ENCODE assay signal across 7 mouse cellular contexts in genomic region chrX:51205548-51206324, GRCm38 (mm10). TPM values are rescaled to one million over a fixed set of nuclear protein-coding genes. Genes with fewer than 3 reads are reported as not detected.
A peak's percentile ranks its signal among the peaks of the same experiment; 100 is the strongest.
DNase-seq lines count a peak whose midpoint lies in the region; ATAC-seq and TF ChIP-seq lines count a peak whose summit lies in the region.

No protein-coding gene starts in this region.

- no peak for TF ChIP-seq CTCF in ES-Bruce4 (IDR thresholded peaks at IDR 0.05; ENCODE audit: low read depth, low read length)
- no peak for TF ChIP-seq CTCF in embryonic fibroblast, embryonic 13.5 days (IDR thresholded peaks at IDR 0.05; ENCODE audit: borderline replicate concordance, insufficient read depth, low read length)

- no peak for TF ChIP-seq EP300 in ES-Bruce4 (IDR thresholded peaks at IDR 0.05; ENCODE audit: insufficient read depth, low read depth, low read length)

- H3K4me2 ChIP-seq in hindbrain, embryonic 13.5 days, result peak overlapping the region; percentile 80
- H3K4me2 ChIP-seq in liver, embryonic 11.5 days, result peak overlapping the region; percentile 75

- peak overlapping the region; percentile 92 for H3K9ac ChIP-seq in ES-Bruce4 (ENCODE audit: low read depth, poor library complexity, severe bottlenecking)
- H3K9ac ChIP-seq in hindbrain, embryonic 13.5 days, result 0 out of 2 replicates have a peak overlapping the region, but pooled peaks have one; percentile 39
- peak overlapping the region; percentile 65 for H3K9ac ChIP-seq in liver, embryonic 11.5 days (ENCODE audit: low read depth, low read length)

- WGBS in hindbrain, embryonic 13.5 days, result 26% methylated on average over 66 of the region's 79 CpGs
- WGBS in liver, embryonic 11.5 days, result 16% methylated on average over 72 of the region's 79 CpGs

- ATAC-seq in hindbrain, embryonic 13.5 days (ENCODE audit: low FRiP score), result peak; percentile 74
- peak; percentile 59 for ATAC-seq in liver, embryonic 11.5 days (replicated peaks; ENCODE audit: low FRiP score)
- 0 out of 2 replicates have a peak, but pooled peaks have one; percentile 21 for ATAC-seq in monocyte, adult 5-6 weeks (replicated peaks; ENCODE audit: insufficient number of reproducible peaks, low FRiP score, low TSS enrichment, poor library complexity, severe bottlenecking)

- H3K4me1 ChIP-seq in ES-Bruce4 (ENCODE audit: control insufficient read depth, insufficient read depth, low read length), result no peaks in the 10 kb centered on the region
- no peaks in the 10 kb centered on the region for H3K4me1 ChIP-seq in embryonic fibroblast, embryonic 13.5 days (ENCODE audit: control insufficient read depth, insufficient read depth, low read length)
- no peaks in the 10 kb centered on the region for H3K4me1 ChIP-seq in hindbrain, embryonic 13.5 days (replicated peaks)
- H3K4me1 ChIP-seq in liver, embryonic 11.5 days (replicated peaks; ENCODE audit: control insufficient read depth, insufficient read depth, low read length), result no peaks in the 10 kb centered on the region; the same call in 1 of the 2 replicates

- DNase-seq in adrenal gland, postnatal 10 days, result peak; percentile 60
- DNase-seq in liver, embryonic 11.5 days (ENCODE audit: low spot score), result no peak
- peak; percentile 45 to 46 for DNase-seq in thymus, adult 18-20 months

- peak overlapping the region; percentile 64 for H3K4me3 ChIP-seq in ES-Bruce4 (ENCODE audit: low read depth, low read length)
- H3K4me3 ChIP-seq in embryonic fibroblast, embryonic 13.5 days (ENCODE audit: insufficient read depth, low read length), result peak overlapping the region; percentile 54
- peak overlapping the region; percentile 52 for H3K4me3 ChIP-seq in hindbrain, embryonic 13.5 days
- peak overlapping the region; percentile 58 for H3K4me3 ChIP-seq in liver, embryonic 11.5 days (ENCODE audit: low read depth, low read length)

- no peak for TF ChIP-seq POLR2A in ES-Bruce4 (IDR thresholded peaks at IDR 0.05; ENCODE audit: insufficient read depth, low read length)
- no peak for TF ChIP-seq POLR2A in embryonic fibroblast, embryonic 13.5 days (IDR thresholded peaks at IDR 0.05; ENCODE audit: low read depth, low read length)

- no peaks in the 10 kb centered on the region for H3K27me3 ChIP-seq in ES-Bruce4 (ENCODE audit: control insufficient read depth, insufficient read depth, low read length, poor library complexity, severe bottlenecking)
- H3K27me3 ChIP-seq in hindbrain, embryonic 13.5 days, result peaks cover 30% of the 10 kb centered on the region
- H3K27me3 ChIP-seq in liver, embryonic 11.5 days (replicated peaks; ENCODE audit: control insufficient read depth, insufficient read depth, low read length), result peaks cover 6% of the 10 kb centered on the region

- no peaks in the 10 kb centered on the region for H3K9me3 ChIP-seq in ES-Bruce4 (replicated peaks; ENCODE audit: control insufficient read depth, insufficient read depth, low read length, poor library complexity, severe bottlenecking)
- no peaks in the 10 kb centered on the region for H3K9me3 ChIP-seq in hindbrain, embryonic 13.5 days
- no peaks in the 10 kb centered on the region for H3K9me3 ChIP-seq in liver, embryonic 11.5 days (ENCODE audit: control insufficient read depth, low read length)

- H3K36me3 ChIP-seq in ES-Bruce4 (ENCODE audit: control insufficient read depth, insufficient read depth, low read length, poor library complexity, severe bottlenecking), result no peaks in the 10 kb centered on the region
- H3K36me3 ChIP-seq in hindbrain, embryonic 13.5 days, result no peaks in the 10 kb centered on the region
- H3K36me3 ChIP-seq in liver, embryonic 11.5 days (ENCODE audit: control insufficient read depth, insufficient read depth, low read length), result no peaks in the 10 kb centered on the region

- H3K27ac ChIP-seq in ES-Bruce4 (ENCODE audit: insufficient read depth, low read length), result no peak overlapping the region
- H3K27ac ChIP-seq in embryonic fibroblast, embryonic 13.5 days (ENCODE audit: insufficient read depth, low read length), result no peak overlapping the region
- no peak overlapping the region for H3K27ac ChIP-seq in hindbrain, embryonic 13.5 days
- no peak overlapping the region for H3K27ac ChIP-seq in liver, embryonic 11.5 days (ENCODE audit: low read depth, low read length)

RNA-seq across cellular contexts. Expression of gene Mbnl3, which starts 0.6 kb away (rescaled TPM):
- 28.5 and 30.9 TPM in 2 replicates for polyA plus RNA-seq in ES-Bruce4 (2011; ENCODE audit: insufficient read depth, insufficient read length, low read depth, missing spikeins)
- total RNA-seq in adrenal gland, postnatal 10 days (2021), result 10 to 100 TPM in 1 of 2 experiments, 1 to 10 TPM in 1; 7.7 to 10.4 TPM
- polyA plus RNA-seq in embryonic fibroblast, embryonic 13.5 days (2011; ENCODE audit: insufficient read length, low read depth, missing spikeins), result 8.6 and 11.3 TPM in 2 replicates
- 1.4 and 1.7 TPM in 2 replicates for polyA plus RNA-seq in hindbrain, embryonic 13.5 days (2015; fragmentation: Nextera tagmentation; extraction: Ambion mirVana)
- polyA plus RNA-seq in liver, embryonic 11.5 days (2014; fragmentation: Nextera tagmentation; extraction: Ambion mirVana), result 8.9 and 10.7 TPM in 2 replicates
- total RNA-seq in monocyte, adult 5-6 weeks (2017), result 11.6 to 22.4 TPM (median 12.8 TPM) in 3 replicates

Comparison
In these comparisons a context has a peak if more than half of its experiments do, and no peak if none do; other contexts are left out.
1. H3K9ac ChIP-seq: peak in every context shown above with its lines; median percentile 92 in ES-Bruce4; 65 in liver, embryonic 11.5 days; 39 in hindbrain, embryonic 13.5 days.
2. ATAC-seq: peak in every context shown above with its lines; median percentile 74 in hindbrain, embryonic 13.5 days; 59 in liver, embryonic 11.5 days; 21 in monocyte, adult 5-6 weeks.